Mouse (Mus musculus) myocyte (in vitro differentiated cells): ENCODE data around the gene Ndufa10. TPM values are rescaled to one million over a fixed set of nuclear protein-coding genes. Genes with fewer than 3 reads are reported as not detected.

Experiments
- H3K27me3 ChIP-seq: one replicate; pipeline ENCODE4 v1.6.1; 2011; ENCODE audit not compliant: control insufficient read depth, insufficient read depth, insufficient read length
- H3K36me3 ChIP-seq: one replicate; pipeline ENCODE4 v1.6.1; 2011; ENCODE audit not compliant: control insufficient read depth, insufficient read depth
- H3K4me2 ChIP-seq: one replicate; pipeline ENCODE4 v1.6.1; 2011; ENCODE audit warnings: low read depth, control low read depth
- H3K4me3 ChIP-seq: one replicate; pipeline ENCODE4 v1.5.1; 2011; ENCODE audit warnings: mild to moderate bottlenecking, control low read depth, moderate library complexity
- H3K79me2 ChIP-seq: one replicate; pipeline ENCODE4 v1.6.1; 2011; ENCODE audit not compliant: control insufficient read depth, insufficient read depth
- H3ac ChIP-seq: one replicate; pipeline ENCODE4 v1.6.1; 2011; ENCODE audit not compliant: control insufficient read depth, insufficient read length
- CEBPB ChIP-seq: IDR thresholded peaks from 2 replicates; pipeline ENCODE4 v1.6.1; 2011; ENCODE audit warnings: mild to moderate bottlenecking, moderate library complexity; ENCODE audit not compliant: poor library complexity, insufficient read depth, severe bottlenecking
- E2F4 ChIP-seq: IDR thresholded peaks from one replicate; pipeline ENCODE4 v1.6.1; 2011; ENCODE audit warnings: mild to moderate bottlenecking, control low read depth, moderate library complexity; ENCODE audit not compliant: insufficient read depth
- MAX ChIP-seq: IDR thresholded peaks from one replicate; pipeline ENCODE4 v1.6.1; 2011; ENCODE audit warnings: low read depth, mild to moderate bottlenecking, control low read depth
- MYOD1 ChIP-seq, 3 experiments: IDR thresholded peaks; one replicate each; pipeline ENCODE4 v1.6.1; 2011; ENCODE audit warnings: control low read depth in 2 of 3, low read depth in 2 of 3, mild to moderate bottlenecking in 2 of 3, moderate library complexity in 1 of 3; ENCODE audit not compliant: insufficient read length in 2 of 3, control insufficient read depth in 1 of 3
- MYOG ChIP-seq, 3 experiments: IDR thresholded peaks; one replicate each; pipeline ENCODE4 v1.6.1; 2011; ENCODE audit warnings: control low read depth in 2 of 3, low read depth in 2 of 3, mild to moderate bottlenecking in 2 of 3; ENCODE audit not compliant: insufficient read length in 2 of 3, control insufficient read depth in 1 of 3, insufficient read depth in 1 of 3
- POLR2A ChIP-seq: IDR thresholded peaks from one replicate; pipeline ENCODE4 v1.6.1; 2011; ENCODE audit warnings: low read depth, mild to moderate bottlenecking, control low read depth, moderate library complexity; ENCODE audit not compliant: insufficient read length
- POLR2AphosphoS2 ChIP-seq: IDR thresholded peaks from one replicate; pipeline ENCODE4 v1.6.1; 2011; ENCODE audit warnings: low read depth, control low read depth; ENCODE audit not compliant: insufficient read length
- REST ChIP-seq: IDR thresholded peaks from one replicate; pipeline ENCODE4 v1.6.1; 2011; ENCODE audit warnings: mild to moderate bottlenecking, control low read depth, moderate library complexity; ENCODE audit not compliant: insufficient read depth, insufficient read length
- SRF ChIP-seq: IDR thresholded peaks from one replicate; pipeline ENCODE4 v1.6.1; 2011; ENCODE audit warnings: low read depth; ENCODE audit not compliant: control insufficient read depth, insufficient read length
- TCF12 ChIP-seq: IDR thresholded peaks from one replicate; pipeline ENCODE4 v1.6.1; 2011; ENCODE audit warnings: mild to moderate bottlenecking, control low read depth; ENCODE audit not compliant: poor library complexity, insufficient read depth, severe bottlenecking
- TCF3 ChIP-seq: IDR thresholded peaks from one replicate; pipeline ENCODE4 v1.6.1; 2011; ENCODE audit warnings: low read depth, control low read depth; ENCODE audit not compliant: insufficient read length
- USF1 ChIP-seq: IDR thresholded peaks from one replicate; pipeline ENCODE4 v1.6.1; 2011; ENCODE audit warnings: low read depth, mild to moderate bottlenecking, control low read depth, moderate library complexity
- polyA plus RNA-seq: library from polyadenylated mRNA; unstranded; fragments of >200 nt; fragmentation: generic; extraction: Trizol; gene quantifications from one replicate; pipeline ENCODE4 v1.2.1, GENCODE M21; 2012; ENCODE audit warnings: missing spikeins

Gene Ndufa10
- polyA plus RNA-seq, 1 experiment, result 162 TPM

DNA sequence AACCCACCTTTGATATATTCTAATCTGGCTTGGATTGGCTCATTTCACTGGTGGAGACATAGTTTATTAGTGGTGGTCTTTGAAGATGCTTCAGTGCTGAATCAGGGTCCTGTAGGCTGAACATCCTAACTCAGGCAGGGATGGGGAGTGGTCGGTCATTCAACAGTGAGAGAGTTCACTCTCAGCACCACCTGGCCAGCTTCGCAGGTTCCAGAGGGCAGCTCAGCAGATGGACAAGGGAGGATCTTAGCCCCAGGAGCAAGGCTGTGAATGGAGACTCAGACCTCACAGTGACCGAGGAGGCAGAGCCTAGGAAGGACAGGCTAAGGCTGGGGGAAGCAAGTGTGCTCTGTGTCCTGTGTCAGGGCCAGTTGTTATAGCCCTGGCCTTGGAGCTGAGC is 42.2 kb downstream of the Ndufa10 start:
- no peak for TF ChIP-seq CEBPB
- no peak for TF ChIP-seq TCF3
- no peak for TF ChIP-seq MYOG (IDR thresholded peaks at IDR 0.05; ENCODE audit: control insufficient read depth in 1 of 3, insufficient read depth in 1 of 3, insufficient read length in 2 of 3, low read depth in 2 of 3)
- TF ChIP-seq MYOD1 (IDR thresholded peaks at IDR 0.05; ENCODE audit: control insufficient read depth in 1 of 3, insufficient read length in 2 of 3, low read depth in 2 of 3), result no peak
- TF ChIP-seq USF1, result no peak
- no peak for TF ChIP-seq POLR2A
- no peak for TF ChIP-seq TCF12
- TF ChIP-seq E2F4, result no peak
- no peak for TF ChIP-seq SRF
- no peak for TF ChIP-seq POLR2AphosphoS2
- no peak for TF ChIP-seq REST
- no peak for TF ChIP-seq MAX
- no peak overlapping the region for H3K4me2 ChIP-seq

DNA sequence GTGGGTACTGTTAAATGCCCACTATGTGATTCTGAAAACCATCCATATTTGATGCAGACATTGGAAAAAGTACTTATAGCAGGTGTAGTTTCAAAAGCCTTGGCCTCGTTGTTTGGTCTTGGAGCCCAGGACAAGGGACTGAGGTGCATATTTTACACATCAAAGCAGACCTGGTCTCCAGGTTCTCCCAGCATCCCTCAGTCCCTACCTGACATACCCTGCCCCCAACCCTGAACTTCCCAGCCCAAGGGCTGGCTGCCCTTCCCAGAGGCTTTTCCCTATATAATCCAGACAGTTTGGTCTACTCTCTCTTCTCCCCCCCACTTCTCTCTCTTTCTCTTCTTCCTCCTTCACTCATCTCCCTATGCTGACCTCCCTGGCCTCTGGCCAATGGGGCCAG is 42.7 kb downstream of the Ndufa10 start:
- Histone ChIP-seq H3K4me3 (no peak overlapping the region), H3K36me3 (no peaks in the 10 kb centered on the region), H3K4me2 (no peak overlapping the region), H3K27me3 (no peaks in the 10 kb centered on the region), H3K79me2 (no peaks in the 10 kb centered on the region), H3ac (no peak overlapping the region)
- TF ChIP-seq E2F4 (no peak), USF1 (no peak), CEBPB (no peak), MYOD1 (IDR thresholded peaks at IDR 0.05; ENCODE audit: control insufficient read depth in 1 of 3, insufficient read length in 2 of 3, low read depth in 2 of 3) (no peak), MYOG (IDR thresholded peaks at IDR 0.05; ENCODE audit: control insufficient read depth in 1 of 3, insufficient read depth in 1 of 3, insufficient read length in 2 of 3, low read depth in 2 of 3) (no peak), TCF12 (no peak)

More for the DNA sequence above, 42.2 kb downstream of the Ndufa10 start:
- Histone ChIP-seq H3K27me3 (no peaks in the 10 kb centered on the region), H3K79me2 (no peaks in the 10 kb centered on the region), H3K4me3 (no peak overlapping the region), H3K36me3 (no peaks in the 10 kb centered on the region), H3ac (no peak overlapping the region)

DNA sequence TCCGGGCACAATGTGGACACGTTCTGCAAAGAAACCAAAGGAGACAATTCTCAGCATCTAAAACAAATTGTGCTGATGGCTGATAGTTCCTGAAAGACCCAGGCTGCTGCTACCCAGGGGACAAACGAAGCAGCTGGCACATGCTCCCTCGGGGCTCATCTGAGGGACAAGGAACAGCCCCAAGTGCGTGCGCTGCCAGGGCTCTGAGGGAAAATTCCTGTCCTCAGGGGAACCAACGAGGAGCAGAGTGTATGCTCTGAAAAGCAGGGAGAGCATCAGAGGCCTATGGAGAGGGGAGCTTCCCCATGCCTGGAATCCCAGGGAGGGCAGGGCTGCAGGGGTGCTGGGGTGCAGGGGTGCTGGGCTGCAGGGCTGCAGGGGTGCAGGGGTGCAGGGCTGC is 48.9 kb downstream of the Ndufa10 start:
- no peaks in the 10 kb centered on the region for H3K36me3 ChIP-seq
- H3K79me2 ChIP-seq, result no peaks in the 10 kb centered on the region
- no peak overlapping the region for H3ac ChIP-seq
- no peak overlapping the region for H3K4me3 ChIP-seq
- no peak overlapping the region for H3K4me2 ChIP-seq
- H3K27me3 ChIP-seq, result no peaks in the 10 kb centered on the region
- TF ChIP-seq TCF3, result no peak
- TF ChIP-seq REST, result no peak
- no peak for TF ChIP-seq USF1
- TF ChIP-seq CEBPB, result no peak
- TF ChIP-seq MYOG (IDR thresholded peaks at IDR 0.05; ENCODE audit: control insufficient read depth in 1 of 3, insufficient read depth in 1 of 3, insufficient read length in 2 of 3, low read depth in 2 of 3), result no peak
- TF ChIP-seq POLR2A, result no peak
- TF ChIP-seq MYOD1 (IDR thresholded peaks at IDR 0.05; ENCODE audit: control insufficient read depth in 1 of 3, insufficient read length in 2 of 3, low read depth in 2 of 3), result no peak
- no peak for TF ChIP-seq E2F4

DNA sequence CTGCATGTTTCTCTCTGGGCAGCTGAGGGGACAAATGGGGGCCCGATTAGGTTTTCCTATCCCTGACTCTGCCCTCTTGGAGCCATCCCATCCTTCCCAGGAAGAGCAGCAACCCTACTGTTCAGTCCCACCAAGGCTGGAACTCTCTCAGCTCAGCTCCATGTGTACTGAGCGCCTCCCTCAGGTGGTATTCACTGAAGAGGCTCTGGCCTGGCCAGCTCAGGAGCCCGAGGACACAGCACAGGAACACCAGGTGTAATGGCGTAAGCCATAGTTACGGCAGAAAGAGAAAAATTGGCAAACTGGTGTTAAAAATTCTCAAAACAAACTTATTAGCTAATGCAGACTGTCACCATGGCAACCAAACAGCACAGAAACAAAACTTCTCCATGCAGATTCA is 68.5 kb downstream of the Ndufa10 start:
- H3K27me3 ChIP-seq, result no peaks in the 10 kb centered on the region

DNA sequence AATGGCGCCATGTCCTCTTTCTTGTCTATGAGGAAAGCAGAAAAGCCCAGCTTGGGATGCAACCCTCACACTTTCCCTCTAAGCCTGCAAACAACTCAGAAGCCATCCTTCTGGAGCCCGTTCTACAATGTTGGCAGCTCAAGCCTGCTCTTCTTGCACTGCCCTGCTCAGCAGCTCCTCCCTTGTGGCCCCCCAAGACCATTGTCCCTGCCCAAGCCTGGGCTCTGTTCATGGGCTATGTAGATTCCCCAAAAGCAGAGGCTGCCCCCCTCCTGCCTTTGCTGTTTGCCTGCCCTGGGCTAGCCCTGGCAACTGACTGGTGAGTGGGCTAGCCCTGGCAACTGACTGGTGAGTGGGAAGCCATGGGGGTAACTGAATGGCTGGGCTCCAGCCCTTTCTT is 73.1 kb downstream of the Ndufa10 start:
- TF ChIP-seq E2F4 (no peak), MAX (no peak), TCF12 (no peak), POLR2AphosphoS2 (no peak), TCF3 (no peak), REST (no peak), USF1 (no peak), MYOG (IDR thresholded peaks at IDR 0.05; ENCODE audit: control insufficient read depth in 1 of 3, insufficient read depth in 1 of 3, insufficient read length in 2 of 3, low read depth in 2 of 3) (no peak), CEBPB (no peak), POLR2A (no peak), MYOD1 (IDR thresholded peaks at IDR 0.05; ENCODE audit: control insufficient read depth in 1 of 3, insufficient read length in 2 of 3, low read depth in 2 of 3) (no peak), SRF (no peak)
- no peaks in the 10 kb centered on the region for H3K79me2 ChIP-seq
- H3K36me3 ChIP-seq, result no peaks in the 10 kb centered on the region
- no peak overlapping the region for H3ac ChIP-seq
- no peak overlapping the region for H3K4me2 ChIP-seq
- no peak overlapping the region for H3K4me3 ChIP-seq
- H3K27me3 ChIP-seq, result no peaks in the 10 kb centered on the region

More for the DNA sequence above, 68.5 kb downstream of the Ndufa10 start:
- Histone ChIP-seq H3K4me3 (no peak overlapping the region), H3K36me3 (no peaks in the 10 kb centered on the region), H3K79me2 (no peaks in the 10 kb centered on the region), H3ac (no peak overlapping the region), H3K4me2 (no peak overlapping the region)
- TF ChIP-seq REST, result no peak
- TF ChIP-seq CEBPB, result no peak
- TF ChIP-seq USF1, result no peak
- TF ChIP-seq POLR2A, result no peak
- no peak for TF ChIP-seq MYOD1 (IDR thresholded peaks at IDR 0.05; ENCODE audit: control insufficient read depth in 1 of 3, insufficient read length in 2 of 3, low read depth in 2 of 3)
- no peak for TF ChIP-seq TCF12
- no peak for TF ChIP-seq MAX
- no peak for TF ChIP-seq E2F4
- no peak for TF ChIP-seq TCF3
